Mouse (Mus musculus) kidney, postnatal 4 days (tissue): ENCODE data around the gene Pigm.
A peak's percentile ranks its signal among the peaks of the same experiment; 100 is the strongest.

Experiments used
- DNase-seq, 2 experiments: peaks; one replicate each; pipeline ENCODE4 v3.0.0; 2021; ENCODE audit warnings: mixed read lengths in 2 of 2

The Pigm gene

GRCm38 (mm10) chr1:172352453-172352852 is 23.9 kb upstream of the Pigm start:
- DNase-seq = no peak

- DNase-seq = no peak
Measured at GRCm38 (mm10) chr1:172355336-172355735, 21.0 kb upstream of the Pigm start.

- DNase-seq = peak; percentile 76 to 80
Measured at GRCm38 (mm10) chr1:172357550-172357949, 18.8 kb upstream of the Pigm start.

GRCm38 (mm10) chr1:172358341-172358740 is 18.0 kb upstream of the Pigm start:
- no peak for DNase-seq

GRCm38 (mm10) chr1:172364684-172365083 is 11.7 kb upstream of the Pigm start:
- DNase-seq = peak; percentile 47 to 66

- DNase-seq = peak; percentile 82 to 85
Measured at GRCm38 (mm10) chr1:172368768-172369418, 7.5 kb upstream of the Pigm start.

- peak in 1 of 2 experiments; percentile 49 for DNase-seq
Measured at GRCm38 (mm10) chr1:172376758-172377458, 562 bp downstream of the Pigm start.

GRCm38 (mm10) chr1:172380066-172380465 is 3.7 kb downstream of the Pigm start:
- DNase-seq = peak; percentile 67 to 71

- no peak for DNase-seq
Measured at GRCm38 (mm10) chr1:172382090-172382489, 5.7 kb downstream of the Pigm start.

GRCm38 (mm10) chr1:172387246-172387645 is 10.9 kb downstream of the Pigm start:
- no peak for DNase-seq

- no peak for DNase-seq
Measured at GRCm38 (mm10) chr1:172390769-172391168, 14.4 kb downstream of the Pigm start.

- DNase-seq = peak; percentile 41 to 65
Measured at GRCm38 (mm10) chr1:172391807-172392581, 15.6 kb downstream of the Pigm start.

GRCm38 (mm10) chr1:172392643-172393170 is 16.4 kb downstream of the Pigm start:
- no peak for DNase-seq

GRCm38 (mm10) chr1:172393739-172394138 is 17.4 kb downstream of the Pigm start:
- no peak for DNase-seq

- DNase-seq = no peak
Measured at GRCm38 (mm10) chr1:172396996-172397752, 20.8 kb downstream of the Pigm start.

GRCm38 (mm10) chr1:172406077-172406706 is 29.8 kb downstream of the Pigm start:
- no peak for DNase-seq

- DNase-seq = no peak
Measured at GRCm38 (mm10) chr1:172408996-172409395, 32.6 kb downstream of the Pigm start.

GRCm38 (mm10) chr1:172409431-172409830 is 33.1 kb downstream of the Pigm start:
- no peak for DNase-seq

GRCm38 (mm10) chr1:172410806-172411205 is 34.5 kb downstream of the Pigm start:
- DNase-seq = peak; percentile 87 to 88

GRCm38 (mm10) chr1:172412204-172412603 is 35.9 kb downstream of the Pigm start:
- DNase-seq = peak; percentile 90

GRCm38 (mm10) chr1:172413491-172414230 is 37.3 kb downstream of the Pigm start:
- no peak for DNase-seq
